Mouse (Mus musculus) C2C12 (cell line): ENCODE results near the gene Dhx37.

Source experiments
- CTCF ChIP-seq: IDR thresholded peaks from one replicate; pipeline ENCODE4 v1.5.1; 2011; ENCODE audit not compliant: control insufficient read depth, insufficient read depth, insufficient read length
- MAX ChIP-seq: IDR thresholded peaks from one replicate; pipeline ENCODE4 v1.6.1; 2011; ENCODE audit warnings: mild to moderate bottlenecking, control low read depth
- MYOG ChIP-seq: IDR thresholded peaks from one replicate; pipeline ENCODE4 v1.6.1; 2011; ENCODE audit not compliant: control insufficient read depth, insufficient read length; ENCODE audit errors: extremely low read depth
- USF1 ChIP-seq: IDR thresholded peaks from one replicate; pipeline ENCODE4 v1.6.1; 2011; ENCODE audit warnings: low read depth, mild to moderate bottlenecking, control low read depth, moderate library complexity

GRCm38 (mm10) chr5:125363894-125364293 is 70.0 kb downstream of the Dhx37 start:
- no peak for TF ChIP-seq CTCF
- no peak for TF ChIP-seq USF1
- no peak for TF ChIP-seq MYOG
- TF ChIP-seq MAX, result no peak
